30 mouse cellular contexts compared by ENCODE assay signal in the genomic region with DNA sequence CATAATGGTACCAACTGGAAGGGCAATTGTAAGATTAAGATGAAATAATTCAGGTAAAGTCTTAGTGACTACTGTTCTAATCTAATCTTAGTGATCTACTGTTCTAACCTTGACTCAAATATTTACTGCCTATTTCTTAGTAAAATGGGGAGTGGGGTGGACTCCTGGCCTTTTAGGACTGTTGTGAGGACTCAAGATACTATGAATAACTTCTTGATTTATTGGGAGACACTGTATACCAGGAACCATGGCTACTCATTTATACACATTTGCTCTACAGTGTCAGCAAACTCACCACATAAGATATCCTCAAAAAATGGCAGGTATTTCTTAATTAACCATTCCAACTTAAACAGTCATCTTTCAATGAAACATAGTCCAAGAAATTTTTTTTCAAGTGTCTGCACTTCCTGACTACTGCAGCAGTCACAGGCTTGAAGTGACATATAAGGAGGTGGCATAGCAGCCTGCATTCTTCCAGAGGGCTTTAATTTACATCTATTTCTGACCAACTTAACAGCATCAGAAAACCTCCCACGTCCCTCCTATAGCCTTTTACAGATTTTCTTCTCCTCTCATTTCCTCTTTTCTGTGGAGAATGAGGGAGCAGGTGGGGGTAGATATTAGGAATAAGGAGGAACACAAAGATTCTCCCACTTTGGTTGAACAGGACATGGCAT. TPM values are rescaled to one million over a fixed set of nuclear protein-coding genes. Genes with fewer than 3 reads are reported as not detected.
A peak's percentile ranks its signal among the peaks of the same experiment; 100 is the strongest.
DNase-seq lines count a peak whose midpoint lies in the region; ATAC-seq and TF ChIP-seq lines count a peak whose summit lies in the region.
"Had no signal": no experiment of that assay in that cellular context is flagged by ENCODE, and none has a peak within 500 bp of the region (broad histone marks: within the 10 kb centered on the region; RNA-seq: fewer than 3 reads in every experiment).

No protein-coding gene starts in this region.

- 44% methylated on average over 1 of the region's 1 CpGs for WGBS in intestine, embryonic 16.5 days
- WGBS in forebrain, embryonic 16.5 days: 68% methylated on average over 1 of the region's 1 CpGs

- no peak overlapping the region for H3K4me3 ChIP-seq in left cerebral cortex, adult 2 months
- H3K4me3 ChIP-seq in cortical plate, adult 2 months (ENCODE audit: insufficient read depth, low read length): no peak overlapping the region
- H3K4me3 ChIP-seq in intestine, embryonic 16.5 days (ENCODE audit: low read length): no peak overlapping the region
- H3K4me3 ChIP-seq in forebrain, embryonic 16.5 days (replicated peaks; ENCODE audit: low read length): no peak overlapping the region
- H3K4me3 ChIP-seq: embryonic facial prominence, embryonic 10.5 days; embryonic facial prominence, embryonic 13.5 days; heart, adult 2 months; heart, embryonic 10.5 days; hindbrain, embryonic 12.5 days; hindbrain, embryonic 15.5 days had no signal

- H3K27ac ChIP-seq in left cerebral cortex, adult 2 months: peak overlapping the region; percentile 85; the same call in 1 of the 2 replicates
- H3K27ac ChIP-seq in cortical plate, adult 2 months (ENCODE audit: insufficient read depth, low read length): 0 out of 2 replicates have a peak overlapping the region, but pooled peaks have one; percentile 50
- no peak overlapping the region for H3K27ac ChIP-seq in intestine, embryonic 16.5 days (ENCODE audit: low read length)
- no peak overlapping the region for H3K27ac ChIP-seq in forebrain, embryonic 16.5 days (ENCODE audit: low read length)
- H3K27ac ChIP-seq: embryonic facial prominence, embryonic 10.5 days; embryonic facial prominence, embryonic 13.5 days; heart, adult 2 months; heart, embryonic 10.5 days; hindbrain, embryonic 12.5 days; hindbrain, embryonic 15.5 days had no signal

- H3K36me3 ChIP-seq in intestine, embryonic 16.5 days (ENCODE audit: control insufficient read depth, insufficient read depth, low read length): no peaks in the 10 kb centered on the region
- H3K36me3 ChIP-seq in forebrain, embryonic 16.5 days (ENCODE audit: control insufficient read depth, insufficient read depth): no peaks in the 10 kb centered on the region
- H3K36me3 ChIP-seq: embryonic facial prominence, embryonic 10.5 days; embryonic facial prominence, embryonic 13.5 days; G1E; heart, embryonic 10.5 days; hindbrain, embryonic 12.5 days; hindbrain, embryonic 15.5 days had no signal

- peak; percentile 60; the same call in 1 of the 2 replicates for ATAC-seq in intestine, embryonic 16.5 days
- no peak for ATAC-seq in forebrain, embryonic 16.5 days
- ATAC-seq: forebrain, embryonic 14.5 days; Patski had no signal

- intact Hi-C loops in left cerebral cortex, adult 2 months (cut with DNase I): loop anchor here (2.0 kb wide), 1 partner anchor 13 kb away; no protein-coding TSS in a partner anchor
- intact Hi-C loops in left cerebral cortex, postnatal 10 days (cut with DNase I): no loop called here

- peaks cover 3% of the 10 kb centered on the region; the same call in 1 of the 2 replicates for H3K4me1 ChIP-seq in cortical plate, adult 2 months (ENCODE audit: control insufficient read depth, insufficient read depth, low read length)
- H3K4me1 ChIP-seq in intestine, embryonic 16.5 days (ENCODE audit: control insufficient read depth, insufficient read depth, low read length): no peaks in the 10 kb centered on the region
- no peaks in the 10 kb centered on the region for H3K4me1 ChIP-seq in forebrain, embryonic 16.5 days (replicated peaks; ENCODE audit: control insufficient read depth, insufficient read depth, low read length)
- H3K4me1 ChIP-seq: embryonic facial prominence, embryonic 10.5 days; embryonic facial prominence, embryonic 13.5 days; heart, embryonic 10.5 days; hindbrain, embryonic 12.5 days; hindbrain, embryonic 15.5 days had no signal

- no peaks in the 10 kb centered on the region for H3K27me3 ChIP-seq in intestine, embryonic 16.5 days (replicated peaks; ENCODE audit: control insufficient read depth, insufficient read depth, low read length)
- H3K27me3 ChIP-seq in forebrain, embryonic 16.5 days (replicated peaks; ENCODE audit: control insufficient read depth, insufficient read depth, low read length): no peaks in the 10 kb centered on the region
- H3K27me3 ChIP-seq: CH12.LX; embryonic facial prominence, embryonic 13.5 days; hindbrain, embryonic 12.5 days; hindbrain, embryonic 15.5 days had no signal

- H3K9ac ChIP-seq in intestine, embryonic 16.5 days (ENCODE audit: low read depth, low read length): no peak overlapping the region
- no peak overlapping the region for H3K9ac ChIP-seq in forebrain, embryonic 16.5 days (replicated peaks; ENCODE audit: low read depth, low read length)
- H3K9ac ChIP-seq: embryonic facial prominence, embryonic 13.5 days; hindbrain, embryonic 12.5 days; hindbrain, embryonic 15.5 days had no signal

- no peak for DNase-seq in left cerebral cortex, adult 2 months (ENCODE audit: extremely low spot score in 1 of 2, low spot score in 2 of 2)
- DNase-seq in left cerebral cortex, postnatal 10 days (ENCODE audit: extremely low spot score in 1 of 2, low spot score in 2 of 2): no peak
- peak; percentile 55 for DNase-seq in telencephalon, adult 2 months (ENCODE audit: low read depth, low spot score)
- no peak for DNase-seq in ovary, postnatal 36 days (ENCODE audit: low spot score)
- DNase-seq: adrenal gland, postnatal 10 days; adrenal gland, postnatal 36 days; B cell, adult 2 months; cerebellum, adult 11 months; cerebellum, adult 2 months; cerebellum, adult 9-11 months; cerebellum, postnatal 25 days; embryo, embryonic 11 days; gastrocnemius, postnatal 10 days; gastrocnemius, postnatal 36 days; heart, adult 2 months had no signal

- no peaks in the 10 kb centered on the region for H3K9me3 ChIP-seq in intestine, embryonic 16.5 days (ENCODE audit: control insufficient read depth, low read length)
- no peaks in the 10 kb centered on the region for H3K9me3 ChIP-seq in forebrain, embryonic 16.5 days (ENCODE audit: control insufficient read depth, low read length)
- H3K9me3 ChIP-seq: embryonic facial prominence, embryonic 10.5 days; embryonic facial prominence, embryonic 13.5 days; G1E; heart, embryonic 10.5 days; hindbrain, embryonic 12.5 days; hindbrain, embryonic 15.5 days had no signal

- no peak overlapping the region for H3K4me2 ChIP-seq in intestine, embryonic 16.5 days (ENCODE audit: low read depth, low read length)
- H3K4me2 ChIP-seq in forebrain, embryonic 16.5 days (ENCODE audit: low read length): no peak overlapping the region
- H3K4me2 ChIP-seq: embryonic facial prominence, embryonic 13.5 days; hindbrain, embryonic 12.5 days; hindbrain, embryonic 15.5 days had no signal

- no peak for TF ChIP-seq POLR2A in cortical plate, adult 2 months (IDR thresholded peaks at IDR 0.05; ENCODE audit: extremely low read depth, insufficient read depth, low read length)

- no peak for TF ChIP-seq CTCF in left cerebral cortex, adult 2 months (IDR thresholded peaks at IDR 0.05)
- no peak for TF ChIP-seq CTCF in cortical plate, adult 2 months (IDR thresholded peaks at IDR 0.05; ENCODE audit: extremely low read depth, insufficient read depth, low read length)

RNA-seq across cellular contexts. Expression of gene Ddx17, which starts 29.1 kb away (rescaled TPM):
- total RNA-seq in left cerebral cortex, adult 2 months (2021): 100 to 1,000 TPM; 323 to 340 TPM
- 100 to 1,000 TPM; 381 TPM for total RNA-seq in left cerebral cortex, postnatal 10 days (2021)
- polyA plus RNA-seq in cortical plate, adult 2 months (2012; rRNA removed): 416 and 445 TPM in 2 replicates
- 29.4 and 29.8 TPM in 2 replicates for polyA plus RNA-seq in intestine, embryonic 16.5 days (2015; fragmentation: Nextera tagmentation; extraction: Ambion mirVana)
- 60.2 and 63.3 TPM in 2 replicates for polyA plus RNA-seq in forebrain, embryonic 16.5 days (2015; fragmentation: Nextera tagmentation; extraction: Ambion mirVana)

RNA-seq across cellular contexts. Expression of gene Dmc1, which starts 29.2 kb away (rescaled TPM):
- under 1 TPM; 0.66 to 0.91 TPM for total RNA-seq in left cerebral cortex, adult 2 months (2021)
- 1 to 10 TPM; 1.0 to 1.4 TPM for total RNA-seq in left cerebral cortex, postnatal 10 days (2021)
- 2.6 and 2.8 TPM in 2 replicates for polyA plus RNA-seq in cortical plate, adult 2 months (2012; rRNA removed)
- polyA plus RNA-seq in intestine, embryonic 16.5 days (2015; fragmentation: Nextera tagmentation; extraction: Ambion mirVana): 1.1 and 1.7 TPM in 2 replicates
- 0.84 and 0.94 TPM in 2 replicates for polyA plus RNA-seq in forebrain, embryonic 16.5 days (2015; fragmentation: Nextera tagmentation; extraction: Ambion mirVana)
- total RNA-seq: CH12.LX; G1E; gastrocnemius, postnatal 36 days; heart, adult 2 months had no signal
- polyA plus RNA-seq: G1E had no signal

RNA-seq across cellular contexts. Expression of gene Kdelr3, which starts 59.5 kb away (rescaled TPM):
- under 1 TPM; 0.32 to 0.33 TPM for total RNA-seq in left cerebral cortex, adult 2 months (2021)
- 1 to 10 TPM; 1.4 to 1.6 TPM for total RNA-seq in left cerebral cortex, postnatal 10 days (2021)
- polyA plus RNA-seq in cortical plate, adult 2 months (2012; rRNA removed): 1.3 and 1.4 TPM in 2 replicates
- 72.5 and 74.5 TPM in 2 replicates for polyA plus RNA-seq in intestine, embryonic 16.5 days (2015; fragmentation: Nextera tagmentation; extraction: Ambion mirVana)
- polyA plus RNA-seq in forebrain, embryonic 16.5 days (2015; fragmentation: Nextera tagmentation; extraction: Ambion mirVana): 4.8 and 8.7 TPM in 2 replicates
- total RNA-seq: common myeloid progenitor, adult 5-6 weeks; granulocyte monocyte progenitor cell, adult 5-6 weeks; hematopoietic stem cell, adult 5-6 weeks had no signal
- polyA plus RNA-seq: G1E had no signal

Comparison
In these comparisons a context has a peak if more than half of its experiments do, and no peak if none do; other contexts are left out.
1. H3K27ac ChIP-seq: peak in left cerebral cortex, adult 2 months (single experiment) and cortical plate, adult 2 months (single experiment); none in intestine, embryonic 16.5 days (single experiment) and forebrain, embryonic 16.5 days (single experiment).